Mouse (Mus musculus) urinary bladder, adult 2 months (tissue): ENCODE measurements around the gene Cacna2d3. TPM values are rescaled to one million over a fixed set of nuclear protein-coding genes. Genes with fewer than 3 reads are reported as not detected.

Experiments
- DNase-seq: peaks from one replicate; pipeline ENCODE4 v3.0.0; 2022; ENCODE audit warnings: low spot score
- polyA plus RNA-seq: library from polyadenylated mRNA; depleted of rRNA; stranded (reverse); fragments of >200 nt; gene quantifications from 2 replicates; pipeline ENCODE4 v1.2.3, GENCODE M21; 2012

Cacna2d3 gene
- polyA plus RNA-seq, 1 experiment = 4.0 TPM

DNA sequence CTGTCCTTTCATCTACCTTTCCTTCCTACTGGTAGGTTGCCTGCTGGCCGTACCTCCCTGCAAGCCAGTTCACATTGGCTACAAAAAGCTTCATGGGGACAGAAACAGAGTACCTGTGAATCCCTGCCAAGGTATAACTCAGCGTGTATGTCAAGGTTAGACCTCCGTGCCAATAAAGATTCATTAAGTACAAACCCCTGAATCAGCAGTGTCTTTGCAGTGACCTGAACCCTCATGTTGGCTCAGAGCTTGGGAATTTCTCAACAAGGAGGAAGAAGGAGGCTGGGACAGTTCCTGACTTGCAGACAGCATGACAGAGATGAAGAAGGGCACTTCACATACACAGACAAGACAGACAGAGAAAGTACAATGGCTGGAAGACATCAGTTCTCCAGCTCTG is 225.1 kb downstream of the Cacna2d3 start:
- no peak for DNase-seq

DNA sequence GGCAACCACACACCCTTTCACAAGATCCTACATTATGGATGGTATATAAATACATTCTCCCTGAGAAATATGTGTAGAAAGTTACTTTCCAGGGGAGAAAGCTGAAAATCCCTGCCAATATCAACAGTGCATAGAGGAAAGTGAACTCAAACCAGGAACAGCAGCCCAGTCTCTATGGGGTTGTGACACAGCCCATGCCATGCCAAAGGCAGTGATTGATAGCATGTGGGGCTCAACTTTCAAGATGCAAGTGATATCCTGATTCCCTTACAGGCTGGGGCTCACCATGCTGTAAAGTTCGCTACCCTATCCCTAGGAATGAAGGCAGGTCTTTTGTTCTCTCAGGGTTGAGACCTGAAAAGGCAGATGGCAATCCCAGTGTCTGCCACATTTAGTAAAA is 229.9 kb downstream of the Cacna2d3 start:
- no peak for DNase-seq

DNA sequence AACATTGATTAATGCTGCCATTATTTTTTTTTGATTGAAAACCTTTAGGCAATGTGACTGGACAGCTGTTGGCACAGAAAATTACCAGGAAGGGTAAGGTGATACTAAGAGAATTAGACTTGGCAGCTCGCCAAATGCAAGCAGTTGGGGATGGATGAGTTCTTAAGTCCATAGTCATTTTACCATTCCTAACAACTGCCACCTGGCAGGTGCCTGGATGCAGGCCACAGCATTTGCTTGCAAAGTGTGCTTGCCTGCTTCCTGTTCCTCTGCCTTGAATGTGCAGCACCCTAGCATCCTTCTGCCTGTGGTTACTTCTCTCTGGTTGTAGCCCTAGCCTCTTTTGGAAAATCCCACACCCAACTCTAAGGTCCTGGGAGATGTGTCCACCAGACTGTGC is 236.2 kb downstream of the Cacna2d3 start:
- no peak for DNase-seq

DNA sequence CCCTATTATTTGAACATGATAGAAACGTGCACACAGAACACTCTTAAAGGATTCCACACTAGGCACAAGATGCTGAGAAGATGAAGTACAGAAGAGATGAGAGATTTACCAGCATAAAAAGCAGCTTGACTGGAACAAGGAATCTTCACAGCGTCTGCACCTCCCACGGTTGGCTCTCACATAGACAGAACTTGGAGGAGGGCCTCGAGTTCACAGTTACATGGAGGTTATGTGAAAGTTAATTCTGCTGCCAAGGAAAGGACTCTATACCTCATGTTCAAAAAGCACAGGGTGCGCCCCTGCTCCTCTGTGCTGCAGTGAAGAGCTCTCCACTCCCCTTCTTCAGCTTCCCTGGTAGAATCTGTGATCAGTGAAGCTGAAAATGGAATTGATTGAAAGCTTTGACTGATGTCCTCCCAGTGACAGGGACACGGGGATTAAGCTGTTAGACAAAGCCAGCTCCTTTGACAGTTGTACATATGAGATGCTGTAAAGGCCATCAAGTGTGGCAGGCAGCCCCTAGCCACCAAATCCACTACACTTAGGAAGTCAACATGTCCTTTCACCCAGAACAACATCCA is 243.2 kb downstream of the Cacna2d3 start:
- DNase-seq = no peak

DNA sequence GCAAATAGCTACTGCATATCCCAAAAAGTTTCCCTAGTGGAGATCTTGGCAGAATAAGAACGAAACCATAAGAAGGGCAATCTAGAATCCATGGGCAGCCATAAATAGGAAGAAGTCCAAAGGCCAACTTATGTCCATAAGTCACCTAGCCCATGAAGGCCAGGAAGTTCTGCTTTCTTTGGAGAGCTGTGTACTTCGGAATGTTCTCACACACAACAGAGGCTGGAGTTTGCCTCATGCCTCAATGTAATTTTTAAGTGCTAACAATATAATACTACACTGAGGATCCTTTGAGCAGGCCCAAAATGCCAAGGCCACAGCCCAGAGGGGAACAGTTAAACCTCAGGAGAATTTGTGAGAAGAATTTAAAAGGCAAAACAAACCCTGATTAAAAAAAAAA is 257.4 kb downstream of the Cacna2d3 start:
- DNase-seq = no peak

DNA sequence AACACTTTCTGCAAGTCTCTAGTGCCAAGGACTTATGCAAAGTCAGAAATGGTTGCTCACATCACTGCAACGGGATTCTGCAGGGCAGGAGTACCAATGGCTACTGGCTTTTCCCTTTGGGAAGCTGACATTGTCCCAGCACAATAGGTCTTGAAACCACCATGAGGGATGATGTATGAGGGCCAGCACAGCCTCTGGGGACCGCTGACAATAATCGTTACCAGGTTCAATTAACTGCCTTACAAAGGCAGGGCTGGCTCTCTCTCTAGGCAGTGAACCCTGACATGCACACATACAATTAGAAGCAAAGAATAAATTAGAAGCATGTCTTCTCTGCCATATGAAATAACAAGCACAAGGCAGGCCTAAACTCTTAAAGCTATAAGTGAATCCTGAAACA is 272.5 kb downstream of the Cacna2d3 start:
- DNase-seq = no peak

- no peak for DNase-seq
These were observed 278.3 kb downstream of the Cacna2d3 start for GRCm38 (mm10) chr14:29443091-29444026.

- DNase-seq = no peak
These were observed 279.2 kb downstream of the Cacna2d3 start for GRCm38 (mm10) chr14:29442476-29442875.

DNA sequence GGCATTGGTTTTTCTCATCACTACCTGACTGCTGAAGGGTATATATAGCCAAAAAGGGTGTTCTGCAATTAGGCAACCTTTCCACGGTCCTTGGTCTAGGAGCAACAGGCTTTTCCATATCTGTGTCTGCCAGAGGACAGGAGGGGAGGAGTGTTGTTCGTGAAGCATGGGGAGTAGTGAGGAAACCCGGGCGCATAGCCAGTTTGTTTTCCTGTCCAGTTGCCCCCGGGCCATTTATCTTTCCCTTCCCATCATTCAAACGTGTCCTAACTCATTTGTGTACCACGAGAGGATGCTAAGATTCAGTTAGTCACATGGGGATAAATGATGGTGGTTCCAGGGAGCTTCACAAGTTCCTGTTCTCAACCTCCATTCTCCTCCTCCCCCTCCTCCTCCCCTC is 283.0 kb downstream of the Cacna2d3 start:
- DNase-seq = no peak

DNA sequence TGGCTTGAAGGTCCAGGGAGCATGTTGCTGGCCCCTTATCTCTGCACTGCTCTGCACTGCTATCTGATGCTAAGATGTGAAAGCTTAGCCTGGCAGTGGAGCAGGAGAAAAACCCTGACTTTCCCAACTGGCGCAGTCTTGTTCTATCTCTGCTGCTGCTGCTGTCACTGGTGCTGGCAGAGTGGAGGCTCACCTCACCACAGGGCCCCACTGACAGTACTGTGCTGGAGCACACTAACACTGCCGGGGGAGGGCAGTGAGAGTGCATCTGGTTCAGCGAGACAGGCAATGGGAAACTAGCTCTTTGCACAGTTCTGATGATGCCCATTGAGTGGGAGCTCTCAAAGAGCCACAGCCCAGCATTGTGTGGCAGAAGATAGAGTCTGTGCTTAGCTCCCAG is 283.4 kb downstream of the Cacna2d3 start:
- no peak for DNase-seq

- no peak for DNase-seq
These were observed 286.5 kb downstream of the Cacna2d3 start for GRCm38 (mm10) chr14:29435203-29435602.

- DNase-seq = no peak
These were observed 287.9 kb downstream of the Cacna2d3 start for GRCm38 (mm10) chr14:29433716-29434115.

- DNase-seq = no peak
These were observed 288.5 kb downstream of the Cacna2d3 start for GRCm38 (mm10) chr14:29433076-29433714.

- no peak for DNase-seq
These were observed 291.9 kb downstream of the Cacna2d3 start for GRCm38 (mm10) chr14:29429788-29430187.

GRCm38 (mm10) chr14:29425666-29426065 is 296.0 kb downstream of the Cacna2d3 start:
- DNase-seq = no peak

DNA sequence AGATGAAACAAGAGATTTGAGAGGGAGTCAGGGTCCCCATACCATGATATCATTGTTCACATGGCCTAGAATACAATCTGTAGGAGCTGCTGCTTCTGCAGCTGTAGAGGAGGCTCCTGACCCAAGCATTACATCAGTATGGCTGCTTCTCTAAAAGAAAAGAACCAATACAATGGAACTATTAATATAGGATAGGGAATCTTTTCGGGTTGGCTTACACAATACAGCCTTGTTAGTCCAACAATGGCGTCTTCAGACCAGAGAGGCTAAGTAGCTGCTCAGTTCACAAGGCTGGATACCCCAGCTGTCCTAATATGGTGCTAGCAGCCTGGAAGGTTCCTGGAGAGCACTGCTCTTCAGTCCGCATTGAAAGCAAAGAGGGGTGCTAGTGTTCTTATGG is 296.5 kb downstream of the Cacna2d3 start:
- DNase-seq = no peak

GRCm38 (mm10) chr14:29405878-29406165 is 315.8 kb downstream of the Cacna2d3 start:
- no peak for DNase-seq

GRCm38 (mm10) chr14:29405125-29405877 is 316.4 kb downstream of the Cacna2d3 start:
- no peak for DNase-seq

DNA sequence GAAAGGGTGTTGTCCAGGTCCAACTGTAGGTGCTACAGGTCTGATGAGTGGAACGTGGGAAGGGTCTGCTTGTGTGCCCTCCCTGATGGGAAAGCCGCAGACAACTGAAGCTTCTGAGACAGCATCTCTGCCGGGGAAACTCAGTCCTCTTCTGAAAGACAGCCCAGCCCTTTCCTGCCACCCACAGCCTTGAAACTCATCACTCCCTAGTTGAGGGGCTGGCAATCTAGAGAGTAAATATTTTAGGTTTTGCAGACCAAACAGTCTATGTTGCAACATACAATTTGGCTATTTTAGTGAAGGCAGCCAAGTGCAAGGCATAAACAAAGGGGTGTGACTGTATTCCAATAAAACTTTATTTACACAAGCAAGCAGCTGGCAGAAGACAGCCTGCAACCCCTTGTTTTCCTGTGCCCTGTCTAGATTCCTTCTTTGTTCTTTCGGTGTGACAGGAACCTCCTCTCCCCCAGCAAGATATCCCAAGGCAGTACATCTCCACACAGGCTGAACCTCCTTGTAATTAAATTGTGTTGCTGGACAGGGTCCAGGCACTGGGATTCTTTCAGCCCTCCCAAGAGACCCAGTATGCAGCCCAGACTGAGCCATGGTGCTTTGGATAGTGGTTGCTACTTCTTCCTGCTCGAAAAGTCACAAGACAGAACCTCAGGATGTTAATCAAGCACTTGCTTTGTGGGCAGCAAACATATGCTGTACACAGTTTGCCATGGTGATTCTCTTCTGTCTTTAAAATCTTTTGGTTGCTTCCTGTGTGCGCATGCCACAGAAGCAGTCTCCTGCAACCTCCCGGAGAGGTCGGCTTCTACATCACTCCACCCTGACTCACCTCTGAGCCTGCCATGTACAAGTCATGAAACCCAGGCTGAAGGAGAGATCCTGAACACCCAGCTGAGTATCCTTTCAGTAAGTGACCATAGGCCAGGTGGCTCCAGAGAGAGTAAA is 317.5 kb downstream of the Cacna2d3 start:
- no peak for DNase-seq

GRCm38 (mm10) chr14:29402471-29402870 is 319.2 kb downstream of the Cacna2d3 start:
- no peak for DNase-seq

DNA sequence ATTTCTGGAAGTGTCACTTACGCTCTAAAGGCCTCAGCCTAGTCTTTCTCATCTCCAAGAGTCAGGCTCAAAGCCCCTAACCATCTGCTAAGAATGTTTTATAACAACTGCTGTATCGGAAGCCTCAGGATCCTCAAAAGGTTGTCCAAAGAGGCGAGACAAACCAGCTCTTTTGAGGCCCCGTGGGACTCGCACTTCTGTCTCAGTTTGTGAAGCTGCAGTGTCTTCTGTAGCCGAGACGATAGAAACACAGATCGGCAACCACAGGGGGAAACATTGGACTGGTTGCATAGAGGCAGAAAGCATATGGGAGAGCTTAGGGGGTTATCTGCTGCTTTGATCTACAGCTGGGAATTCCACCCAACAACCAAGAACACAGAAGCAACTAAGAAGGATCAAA is 327.9 kb downstream of the Cacna2d3 start:
- DNase-seq = no peak
